Mouse (Mus musculus) midbrain, embryonic 11.5 days (tissue): ENCODE measurements around the gene Trim16. TPM values are rescaled to one million over a fixed set of nuclear protein-coding genes. Genes with fewer than 3 reads are reported as not detected.

ENCODE experiments used
- ATAC-seq: fragments of 200-750 bp; cut with Nextera tagmentation; 2 replicates; pipeline ENCODE4 v1.8.0; 2017; ENCODE audit warnings: moderate TSS enrichment, moderate library complexity; ENCODE audit not compliant: low FRiP score
- DNase-seq: peaks from one replicate; pipeline ENCODE4 v3.0.0; 2015; ENCODE audit warnings: low spot score; ENCODE audit errors: missing footprints
- H3K27ac ChIP-seq: fragments of 300-500 bp; sonication (generic); 2 replicates; pipeline ENCODE4 v1.5.1; 2014; ENCODE audit warnings: low read depth, low read length
- H3K27me3 ChIP-seq: fragments of 300-500 bp; sonication (generic); 2 replicates; pipeline ENCODE4 v1.6.1; 2014; ENCODE audit warnings: mild to moderate bottlenecking, low read length, moderate library complexity, mixed read lengths; ENCODE audit not compliant: control insufficient read depth, insufficient read depth
- H3K36me3 ChIP-seq: fragments of 300-500 bp; sonication (generic); 2 replicates; pipeline ENCODE4 v1.6.1; 2014; ENCODE audit warnings: mild to moderate bottlenecking, low read length, moderate library complexity, mixed read lengths; ENCODE audit not compliant: control insufficient read depth, insufficient read depth
- H3K4me1 ChIP-seq: fragments of 300-500 bp; sonication (generic); 2 replicates; pipeline ENCODE4 v1.6.1; 2014; ENCODE audit warnings: low read length; ENCODE audit not compliant: control insufficient read depth, insufficient read depth
- H3K4me2 ChIP-seq: fragments of 300-500 bp; sonication (generic); 2 replicates; pipeline ENCODE4 v1.6.1; 2014; ENCODE audit warnings: mild to moderate bottlenecking, moderate library complexity
- H3K4me3 ChIP-seq: fragments of 300-500 bp; sonication (generic); 2 replicates; pipeline ENCODE4 v1.5.1; 2014; ENCODE audit warnings: low read depth, low read length
- H3K9ac ChIP-seq: fragments of 300-500 bp; sonication (generic); 2 replicates; pipeline ENCODE4 v1.6.1; 2014; ENCODE audit warnings: low read length
- H3K9me3 ChIP-seq: fragments of 300-500 bp; sonication (generic); 2 replicates; pipeline ENCODE4 v1.6.1; 2016; ENCODE audit warnings: low read length; ENCODE audit not compliant: control insufficient read depth
- WGBS: fragments of 180-500 bp; shearing (Covaris S2); extraction: QIAGEN DNeasy Blood & Tissue Kit; methylation state at CpG from one replicate; pipeline ENCODE4 v1.1.7; 2014; 5-methylcytosine and 5-hydroxymethylcytosine counted together
- polyA plus RNA-seq: library from polyadenylated mRNA; unstranded; fragments of >200 nt; fragmentation: Nextera tagmentation; extraction: Ambion mirVana; gene quantifications from 2 replicates; pipeline ENCODE4 v1.2.1, GENCODE M21; 2014

Trim16 gene
- polyA plus RNA-seq, 1 experiment from 2014 or later: 4.4 TPM

DNA sequence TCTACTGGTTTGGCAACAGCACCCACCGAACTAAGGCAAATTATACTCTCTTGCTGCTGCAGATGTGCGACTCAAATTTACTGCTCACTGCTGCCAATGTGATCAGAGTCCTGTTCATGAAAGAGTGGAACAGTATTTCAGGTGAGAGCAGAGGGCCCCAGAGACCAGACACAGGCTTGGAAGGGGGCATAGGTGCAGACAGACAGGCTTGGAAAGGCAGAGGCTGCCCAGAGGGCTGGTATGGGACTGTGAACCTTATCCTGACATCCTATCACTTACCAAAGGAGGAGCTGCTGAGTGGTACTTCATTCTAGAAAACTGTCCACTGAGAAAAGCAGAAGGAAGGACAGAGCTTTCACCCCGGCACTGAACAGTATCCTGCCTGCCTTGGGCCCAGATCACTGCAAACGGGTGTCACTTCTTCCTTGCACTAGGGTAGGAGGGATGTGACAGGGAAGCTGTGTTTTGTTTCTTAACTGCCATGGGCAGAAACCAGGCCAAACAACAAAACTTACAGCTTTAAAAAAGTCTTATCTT is 27.7 kb downstream of the Trim16 start:
- no peak overlapping the region for H3K4me2 ChIP-seq
- WGBS: 68% methylated on average over 4 of the region's 4 CpGs

DNA sequence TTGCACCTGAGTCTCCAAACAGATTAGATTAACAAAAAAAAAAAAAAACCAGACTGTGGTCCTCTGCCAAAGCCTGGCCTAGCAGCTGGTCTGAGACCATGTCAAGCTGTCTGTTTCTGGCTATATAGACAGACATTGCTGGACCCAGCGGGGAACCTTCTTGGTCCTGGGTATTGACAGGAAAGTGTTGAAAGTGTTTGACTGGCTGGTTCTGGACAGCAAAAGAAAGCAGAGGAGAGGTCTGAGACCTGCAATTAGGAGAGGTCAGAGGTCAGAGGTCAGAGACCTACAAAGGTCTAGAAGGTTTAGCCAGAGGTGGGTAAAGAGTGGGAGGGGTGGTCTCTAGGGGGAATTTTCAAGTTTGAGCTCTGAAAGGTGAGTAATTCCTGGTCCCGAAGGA is 28.3 kb downstream of the Trim16 start:
- no peak overlapping the region for H3K4me2 ChIP-seq
- no peak overlapping the region for H3K27ac ChIP-seq
- H3K9me3 ChIP-seq: no peaks in the 10 kb centered on the region
- no peaks in the 10 kb centered on the region for H3K27me3 ChIP-seq
- no peaks in the 10 kb centered on the region for H3K36me3 ChIP-seq
- no peak overlapping the region for H3K9ac ChIP-seq
- H3K4me3 ChIP-seq: no peak overlapping the region
- H3K4me1 ChIP-seq: 0 out of 2 replicates have a peak, but pooled peaks cover 4% of the 10 kb centered on the region
- 47% methylated on average over 2 of the region's 2 CpGs for WGBS
- DNase-seq (no peak), ATAC-seq (no peak)

More for the DNA sequence above, 27.7 kb downstream of the Trim16 start:
- Histone ChIP-seq H3K27ac (no peak overlapping the region), H3K4me1 (0 out of 2 replicates have a peak, but pooled peaks cover 4% of the 10 kb centered on the region), H3K27me3 (no peaks in the 10 kb centered on the region), H3K36me3 (no peaks in the 10 kb centered on the region), H3K9ac (no peak overlapping the region), H3K4me3 (no peak overlapping the region), H3K9me3 (no peaks in the 10 kb centered on the region)
- ATAC-seq (no peak), DNase-seq (no peak)

DNA sequence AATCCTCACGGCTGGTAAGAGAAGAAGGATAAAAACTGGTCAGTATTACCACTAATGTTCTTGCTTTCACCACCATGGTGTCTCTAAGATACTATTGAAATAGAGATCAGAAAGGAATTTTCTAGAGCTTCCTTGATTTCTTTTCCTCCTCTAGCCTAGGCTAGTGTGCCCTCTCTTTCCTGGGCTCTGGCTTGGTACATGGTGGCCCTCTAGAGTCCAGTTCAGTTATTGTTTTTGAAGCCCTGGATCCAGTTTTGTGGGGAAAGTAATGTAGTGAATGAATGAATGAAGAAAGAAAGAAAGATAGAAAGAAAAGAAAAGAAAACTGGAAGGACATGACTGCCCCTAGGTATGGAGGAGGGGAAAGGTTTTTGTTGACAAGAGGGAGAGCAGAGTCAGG is 31.2 kb downstream of the Trim16 start:
- Histone ChIP-seq H3K36me3 (no peaks in the 10 kb centered on the region), H3K4me1 (0 out of 2 replicates have a peak, but pooled peaks cover 4% of the 10 kb centered on the region), H3K4me3 (no peak overlapping the region), H3K27ac (no peak overlapping the region), H3K9me3 (no peaks in the 10 kb centered on the region), H3K9ac (no peak overlapping the region), H3K4me2 (no peak overlapping the region), H3K27me3 (no peaks in the 10 kb centered on the region)
- 47% methylated on average over 1 of the region's 1 CpGs for WGBS
- ATAC-seq (no peak), DNase-seq (no peak)

DNA sequence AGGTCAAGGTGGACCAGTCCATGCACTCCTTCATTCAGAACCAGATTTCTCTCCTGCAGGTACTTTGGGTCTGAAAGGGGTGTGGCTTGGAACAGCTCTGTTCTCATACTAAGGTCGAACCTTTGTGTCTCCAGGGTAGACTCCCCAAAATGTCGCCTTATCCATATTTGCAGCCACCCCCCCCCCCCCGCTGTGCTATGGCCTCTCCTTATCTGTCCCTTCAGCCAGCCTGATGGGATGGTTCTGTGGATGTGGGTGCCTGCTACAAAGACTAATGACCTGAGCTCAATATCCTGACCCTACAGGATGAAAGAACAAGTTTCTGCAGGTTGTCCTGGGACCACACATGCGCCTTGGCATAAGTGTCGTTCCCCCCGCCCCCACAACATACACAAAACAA is 33.3 kb downstream of the Trim16 start:
- Histone ChIP-seq H3K9me3 (no peaks in the 10 kb centered on the region), H3K4me3 (no peak overlapping the region), H3K36me3 (no peaks in the 10 kb centered on the region), H3K4me2 (no peak overlapping the region), H3K4me1 (no peaks in the 10 kb centered on the region), H3K27me3 (no peaks in the 10 kb centered on the region), H3K9ac (no peak overlapping the region), H3K27ac (no peak overlapping the region)
- DNase-seq (no peak), ATAC-seq (no peak)
- WGBS: 94% methylated on average over 6 of the region's 6 CpGs

DNA sequence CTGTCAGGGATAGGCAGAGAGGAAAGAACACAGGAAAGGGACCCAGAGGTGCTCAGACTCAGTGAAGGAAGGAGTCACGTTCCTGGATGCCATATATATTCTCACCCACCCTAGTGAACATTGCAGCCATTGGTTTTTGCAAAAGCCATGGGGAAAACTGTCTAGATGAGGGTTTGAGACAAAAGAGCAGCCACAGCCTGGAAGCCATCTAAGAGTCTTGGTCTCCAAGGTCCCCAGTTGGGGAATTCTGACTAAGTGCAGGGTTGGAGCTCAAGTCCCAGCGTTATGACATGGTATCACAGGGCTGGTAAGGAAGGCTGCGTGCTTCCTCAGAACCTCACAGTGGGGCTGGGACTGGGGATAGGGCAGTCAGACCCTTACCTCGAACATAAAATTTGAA is 45.5 kb downstream of the Trim16 start:
- no peaks in the 10 kb centered on the region for H3K9me3 ChIP-seq
- no peak overlapping the region for H3K27ac ChIP-seq
- no peak overlapping the region for H3K9ac ChIP-seq
- ATAC-seq (no peak), DNase-seq (no peak)
- H3K27me3 ChIP-seq: no peaks in the 10 kb centered on the region
- 84% methylated on average over 4 of the region's 4 CpGs for WGBS
- H3K36me3 ChIP-seq: no peaks in the 10 kb centered on the region
- no peak overlapping the region for H3K4me2 ChIP-seq
- H3K4me3 ChIP-seq: no peak overlapping the region
- H3K4me1 ChIP-seq: no peaks in the 10 kb centered on the region

DNA sequence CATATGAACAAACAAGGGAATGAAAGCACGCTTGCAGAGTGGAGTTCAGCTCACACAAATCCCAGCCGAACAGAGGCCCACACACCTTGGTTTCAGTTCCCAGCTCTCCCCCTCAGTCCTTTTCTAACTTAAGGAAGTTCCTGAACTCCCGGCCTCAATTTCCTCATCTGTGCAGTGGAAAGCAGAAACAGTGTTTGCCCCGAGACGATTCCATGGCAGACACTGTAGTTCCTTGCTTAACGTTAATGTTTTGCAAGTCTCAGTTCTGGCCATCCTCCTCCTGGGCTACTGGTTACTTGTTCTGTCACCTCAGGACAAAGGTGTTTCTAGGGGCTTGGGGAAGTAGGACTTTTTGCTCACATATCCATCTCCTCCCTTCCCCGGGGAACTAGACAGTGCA is 46.7 kb downstream of the Trim16 start:
- Histone ChIP-seq H3K9me3 (no peaks in the 10 kb centered on the region), H3K27ac (no peak overlapping the region), H3K9ac (no peak overlapping the region), H3K4me2 (no peak overlapping the region), H3K36me3 (no peaks in the 10 kb centered on the region), H3K4me3 (no peak overlapping the region), H3K4me1 (no peaks in the 10 kb centered on the region), H3K27me3 (no peaks in the 10 kb centered on the region)
- 87% methylated on average over 7 of the region's 7 CpGs for WGBS
- DNase-seq (no peak), ATAC-seq (no peak)

DNA sequence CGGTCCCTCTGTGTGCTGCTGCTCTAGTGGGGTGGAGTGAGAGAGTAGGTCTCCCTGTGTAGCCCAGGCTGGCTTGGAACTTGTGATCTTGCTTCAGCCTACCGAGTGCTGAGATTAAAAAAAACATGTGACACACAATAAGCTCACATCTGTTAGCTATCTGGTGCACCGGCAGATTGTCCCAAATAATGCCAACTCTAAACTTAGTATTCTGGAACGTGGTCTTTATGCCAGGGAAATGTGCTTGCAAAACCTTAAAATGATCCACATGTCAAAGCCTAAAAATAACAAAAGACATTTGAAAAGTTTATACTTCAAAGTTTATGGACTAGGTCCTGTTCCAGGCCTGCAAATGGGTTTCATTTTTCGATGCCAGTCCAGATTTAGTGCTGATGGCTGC is 49.2 kb downstream of the Trim16 start:
- Histone ChIP-seq H3K4me3 (no peak overlapping the region), H3K4me1 (no peaks in the 10 kb centered on the region), H3K9ac (no peak overlapping the region), H3K36me3 (no peaks in the 10 kb centered on the region), H3K27ac (no peak overlapping the region), H3K27me3 (no peaks in the 10 kb centered on the region), H3K9me3 (no peaks in the 10 kb centered on the region), H3K4me2 (no peak overlapping the region)
- WGBS: 82% methylated on average over 5 of the region's 5 CpGs
- DNase-seq (no peak), ATAC-seq (no peak)

DNA sequence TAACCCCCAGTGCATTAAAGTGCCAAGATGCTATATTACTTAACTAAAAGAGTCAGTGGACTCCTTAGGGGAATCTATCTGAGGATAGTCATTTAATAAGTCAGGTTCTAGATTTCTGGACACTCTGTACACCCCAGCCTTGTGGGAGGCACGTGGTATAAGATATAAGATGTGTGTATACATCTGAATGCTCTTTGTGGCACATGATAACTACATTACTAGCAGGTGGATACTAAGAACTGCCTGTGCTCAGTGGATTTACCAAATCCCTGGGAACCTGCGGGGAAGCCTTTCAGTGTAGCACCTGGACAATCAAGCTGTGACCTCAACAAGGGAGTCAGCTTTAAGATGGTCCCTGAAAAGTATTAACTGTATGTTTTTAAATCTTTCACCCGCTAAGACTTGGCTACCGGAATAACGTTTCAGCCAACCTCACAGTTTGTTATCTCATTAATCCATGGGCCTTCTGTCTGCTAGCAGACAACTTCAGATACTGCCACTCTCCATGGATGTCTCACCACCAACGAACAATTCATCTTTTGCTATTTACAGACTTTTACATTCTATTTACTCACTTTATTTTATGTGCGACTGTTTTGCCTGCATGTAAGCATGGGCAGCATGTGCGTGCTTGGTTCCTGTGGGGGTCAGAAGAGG is 49.8 kb downstream of the Trim16 start:
- Histone ChIP-seq H3K4me2 (no peak overlapping the region), H3K9ac (no peak overlapping the region), H3K4me1 (no peaks in the 10 kb centered on the region), H3K36me3 (no peaks in the 10 kb centered on the region), H3K9me3 (no peaks in the 10 kb centered on the region), H3K27ac (no peak overlapping the region), H3K4me3 (no peak overlapping the region), H3K27me3 (no peaks in the 10 kb centered on the region)
- ATAC-seq (no peak), DNase-seq (no peak)
- 81% methylated on average over 8 of the region's 8 CpGs for WGBS

DNA sequence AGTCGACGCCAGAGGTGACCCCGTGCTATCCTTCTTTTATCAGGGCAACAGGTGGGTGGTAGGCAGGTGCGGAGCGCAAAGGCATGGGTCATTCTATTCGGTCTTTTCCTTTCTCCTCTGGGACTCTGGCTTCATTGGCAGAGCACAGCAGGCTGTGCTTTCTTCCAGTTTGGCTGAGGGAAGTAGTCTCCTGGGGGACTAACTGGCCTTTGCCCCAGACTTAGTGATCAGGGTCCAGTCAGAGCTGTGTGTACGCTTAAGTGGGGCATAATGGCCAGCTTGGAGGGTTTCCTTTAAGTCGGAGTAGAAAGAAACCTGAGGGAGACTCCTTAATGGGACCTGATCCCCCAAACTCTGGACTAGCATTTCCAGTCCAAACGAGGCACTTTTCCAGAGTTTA is 53.4 kb downstream of the Trim16 start:
- Histone ChIP-seq H3K4me2 (no peak overlapping the region), H3K4me3 (no peak overlapping the region), H3K9ac (no peak overlapping the region), H3K27me3 (no peaks in the 10 kb centered on the region), H3K4me1 (no peaks in the 10 kb centered on the region), H3K27ac (no peak overlapping the region), H3K9me3 (no peaks in the 10 kb centered on the region), H3K36me3 (no peaks in the 10 kb centered on the region)
- no peak for ATAC-seq
- DNase-seq: no peak
- 77% methylated on average over 9 of the region's 9 CpGs for WGBS
